Mouse (Mus musculus) lung, postnatal 14 days (tissue): ENCODE measurements around the gene Zfp91.

Experiments used
- DNase-seq: peaks from one replicate; pipeline ENCODE4 v3.0.0; 2021

Gene Zfp91

DNA sequence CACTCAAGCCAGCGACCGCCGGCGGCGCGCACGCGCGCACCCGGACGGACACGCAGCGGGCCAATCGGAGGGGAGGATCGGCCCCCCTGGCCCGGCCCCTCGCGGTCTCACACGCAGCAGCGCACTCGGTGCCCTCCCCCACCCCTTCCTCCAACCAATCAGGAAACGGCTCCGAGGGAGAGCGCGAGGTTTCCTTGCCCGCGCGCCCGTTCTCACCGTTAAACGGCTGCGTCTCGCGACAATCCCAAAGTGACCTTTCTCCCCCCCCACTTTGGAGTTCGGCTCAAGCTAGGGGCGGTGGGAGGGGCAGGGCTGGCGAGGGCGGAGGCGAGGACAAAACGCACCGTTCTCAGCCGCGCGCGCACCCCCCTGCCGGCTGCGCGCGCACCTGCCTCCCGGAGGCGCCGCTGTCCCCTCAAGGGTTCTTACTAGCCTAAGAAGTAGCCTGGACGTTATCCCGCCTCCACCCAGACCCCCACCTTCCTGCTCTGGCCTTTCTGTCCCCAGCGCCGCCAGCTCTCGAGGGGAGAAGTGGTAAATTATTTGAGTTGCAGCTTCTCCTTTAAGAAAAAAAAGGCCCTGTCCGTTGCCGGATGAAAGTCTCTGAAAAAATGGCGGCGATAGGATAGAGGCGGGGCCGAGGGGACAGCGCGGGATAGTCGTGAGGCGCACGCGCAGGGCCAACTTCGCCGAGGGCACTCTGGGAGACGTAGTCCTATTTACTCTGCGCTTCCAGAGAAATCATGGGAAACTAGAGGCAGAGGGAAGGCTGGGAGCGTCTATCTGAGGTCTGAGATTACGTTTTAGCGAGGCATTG, at the start of gene Zfp91, which contains the start of gene Lpxn:
Gene Zfp91 (minus strand): TSS at position 616 of the 817 bp plus-strand sequence.
Gene Lpxn (plus strand): TSS at position 683 of the 817 bp plus-strand sequence.
- DNase-seq: peak; percentile 96

- no peak for DNase-seq
Observed at GRCm38 (mm10) chr19:12838507-12838906, 42.6 kb upstream of the Zfp91 start.

GRCm38 (mm10) chr19:12833625-12834024, 37.7 kb upstream of the Zfp91 start:
- DNase-seq: no peak

DNA sequence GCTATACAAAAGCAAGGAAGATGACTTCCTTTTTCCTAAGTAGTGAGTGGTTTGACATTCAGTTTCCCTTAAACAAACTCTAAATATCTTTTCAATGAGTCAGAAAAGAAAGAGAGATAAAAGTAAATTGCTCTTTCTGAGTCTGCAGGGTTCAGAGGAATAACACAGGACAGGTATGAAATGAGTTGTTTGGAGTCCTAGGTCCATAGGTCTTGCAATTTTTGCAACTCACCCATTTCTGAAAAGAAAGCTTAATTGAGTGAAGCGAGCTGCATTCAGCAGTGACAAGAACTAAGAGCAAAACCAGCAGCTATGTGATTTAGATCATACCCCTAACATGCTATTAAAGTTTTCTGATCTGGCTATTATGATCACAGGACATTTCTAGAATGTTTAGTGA, 35.6 kb upstream of the Zfp91 start:
- no peak for DNase-seq

- no peak for DNase-seq
Observed at GRCm38 (mm10) chr19:12830823-12831430, 35.0 kb upstream of the Zfp91 start.

DNA sequence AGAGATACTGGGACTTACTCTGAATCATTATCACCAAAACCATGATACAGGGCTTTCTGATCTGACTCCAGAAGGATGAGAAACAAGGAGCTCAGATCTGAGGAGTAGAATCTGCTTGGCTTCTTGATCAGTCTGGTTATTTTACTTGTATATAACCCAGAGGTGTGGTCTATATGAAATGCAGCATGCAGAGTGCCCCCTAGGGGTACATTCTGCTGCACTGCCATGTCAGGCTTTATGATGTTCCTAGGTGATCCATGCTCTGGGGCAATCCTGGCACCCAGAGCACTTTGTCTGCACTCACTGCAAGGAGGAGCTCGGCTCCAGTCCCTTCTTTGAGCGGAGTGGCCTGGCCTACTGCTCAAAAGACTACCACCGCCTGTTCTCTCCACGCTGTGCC, 28.6 kb upstream of the Zfp91 start:
- peak; percentile 17 for DNase-seq

GRCm38 (mm10) chr19:12820383-12820782, 24.5 kb upstream of the Zfp91 start:
- peak; percentile 39 for DNase-seq

DNA sequence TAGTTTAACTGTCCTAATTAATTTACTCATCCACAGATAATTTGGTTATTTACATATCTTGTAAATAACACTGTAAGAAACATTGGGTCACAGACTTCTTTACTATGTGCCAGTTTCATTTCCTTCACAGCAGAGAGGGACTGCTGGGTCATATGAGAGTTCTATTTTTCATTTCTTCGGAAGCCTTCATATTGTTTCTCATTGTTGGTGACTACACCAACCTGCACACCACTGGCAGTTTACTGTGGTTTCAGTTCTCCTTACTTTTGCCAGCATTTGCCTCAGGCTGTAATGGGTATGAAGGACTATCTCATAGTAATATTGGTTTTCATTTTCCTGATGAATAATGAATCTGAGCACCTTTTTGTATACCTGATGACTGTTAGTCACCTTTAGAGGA, 22.6 kb upstream of the Zfp91 start:
- DNase-seq: no peak

GRCm38 (mm10) chr19:12813883-12814282, 18.0 kb upstream of the Zfp91 start:
- DNase-seq: no peak

- DNase-seq: no peak
Observed at GRCm38 (mm10) chr19:12812644-12813364, 16.9 kb upstream of the Zfp91 start.

- no peak for DNase-seq
Observed at GRCm38 (mm10) chr19:12806214-12806613, 10.3 kb upstream of the Zfp91 start.

GRCm38 (mm10) chr19:12805730-12806129, 9.8 kb upstream of the Zfp91 start:
- DNase-seq: no peak

DNA sequence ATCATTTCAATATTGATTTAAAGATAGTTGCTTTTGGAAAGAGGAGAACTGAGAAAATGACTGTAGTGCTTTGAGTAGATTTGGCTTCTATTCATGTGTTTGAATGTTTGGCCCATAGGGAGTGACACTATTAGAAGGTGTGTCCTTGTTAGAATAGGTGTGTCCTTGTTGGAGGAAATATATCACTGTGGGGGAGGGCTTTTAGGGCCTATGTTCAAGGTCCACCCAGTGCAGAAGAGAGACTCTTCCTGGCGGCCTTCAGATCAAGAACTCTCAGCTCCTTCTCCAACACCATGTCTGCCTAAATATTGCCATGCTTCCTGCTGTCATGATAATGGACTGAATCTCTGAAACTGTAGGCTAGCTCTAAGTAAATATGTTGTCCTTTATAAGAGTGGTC, 8.3 kb upstream of the Zfp91 start:
- no peak for DNase-seq

- DNase-seq: no peak
Observed at GRCm38 (mm10) chr19:12802830-12803229, 6.9 kb upstream of the Zfp91 start.

GRCm38 (mm10) chr19:12801046-12801445, 5.1 kb upstream of the Zfp91 start:
- no peak for DNase-seq

GRCm38 (mm10) chr19:12800621-12801020, 4.7 kb upstream of the Zfp91 start:
- DNase-seq: no peak

GRCm38 (mm10) chr19:12799081-12799480, 3.2 kb upstream of the Zfp91 start:
- DNase-seq: no peak

DNA sequence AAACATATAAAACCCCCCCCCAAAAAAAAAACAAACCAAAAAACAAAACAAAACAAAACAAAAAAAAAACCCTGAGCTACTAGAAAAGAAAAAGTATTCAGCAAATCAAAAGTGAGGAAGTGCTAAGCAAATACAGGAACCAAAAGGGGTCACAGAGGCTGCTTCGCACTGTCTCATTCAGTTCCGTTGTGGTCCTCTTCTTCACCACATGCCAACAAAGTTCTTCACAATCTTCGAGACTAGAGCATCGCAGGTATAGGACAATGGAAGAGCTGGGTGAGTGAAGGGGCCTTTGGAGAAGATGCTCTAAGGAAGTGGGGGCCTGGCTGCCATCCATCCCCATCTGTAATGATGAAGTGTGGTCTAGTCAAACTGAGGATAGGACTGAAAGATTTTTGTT, 2.5 kb upstream of the Zfp91 start:
- no peak for DNase-seq

GRCm38 (mm10) chr19:12797071-12797470, 1.1 kb upstream of the Zfp91 start:
- peak; percentile 21 for DNase-seq

DNA sequence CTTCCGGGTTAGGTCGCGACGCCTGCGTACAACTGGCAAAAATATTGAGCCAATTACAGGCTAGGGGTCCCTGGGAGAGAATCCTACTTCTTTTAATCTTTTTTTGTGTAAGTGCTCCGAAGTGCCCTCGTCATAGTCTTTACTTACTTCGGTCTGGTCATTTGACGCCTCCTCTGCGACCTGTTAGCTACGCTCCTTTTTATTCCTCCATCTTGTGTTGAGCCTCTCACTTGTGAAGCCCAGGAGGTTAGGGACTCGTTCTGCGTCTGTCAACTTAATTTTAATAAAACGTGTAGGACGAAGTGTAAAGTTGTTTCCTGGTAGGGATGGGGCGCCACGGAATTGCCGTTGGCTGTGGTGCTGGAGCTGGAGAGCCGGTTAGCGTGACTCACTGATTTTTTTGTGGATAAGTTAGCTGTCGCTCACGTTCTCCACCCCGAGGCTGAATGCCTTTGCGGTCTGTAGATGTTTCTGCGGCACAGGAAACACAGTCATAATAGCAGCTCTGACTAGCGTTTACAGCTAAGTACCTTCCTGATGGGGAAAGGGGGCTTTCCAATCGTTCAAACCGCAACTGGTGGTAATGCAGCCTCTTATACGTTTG, 504 bp upstream of the Zfp91 start:
- DNase-seq: peak; percentile 71

DNA sequence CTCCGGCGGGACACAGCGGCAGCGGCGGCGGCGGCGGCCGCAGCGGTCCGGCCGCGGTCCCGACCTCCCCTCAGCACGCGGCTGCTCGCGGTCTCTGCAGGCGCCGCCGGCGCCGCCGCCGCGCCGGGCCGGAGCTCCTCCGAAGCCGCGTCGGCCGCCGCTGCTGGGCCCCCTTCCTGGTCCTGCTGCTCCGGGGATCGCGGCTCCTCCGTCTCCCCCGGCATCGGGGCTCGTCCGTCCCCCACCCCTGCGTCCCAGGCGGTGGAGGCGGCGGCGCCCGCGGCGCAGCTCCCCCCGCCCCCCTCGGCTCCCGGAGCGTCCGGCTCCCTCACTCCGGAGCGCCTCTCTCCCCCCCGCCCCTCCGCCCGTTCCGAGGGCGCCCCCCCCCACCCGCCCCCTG, 816 bp downstream of the Zfp91 start:
- DNase-seq: no peak

DNA sequence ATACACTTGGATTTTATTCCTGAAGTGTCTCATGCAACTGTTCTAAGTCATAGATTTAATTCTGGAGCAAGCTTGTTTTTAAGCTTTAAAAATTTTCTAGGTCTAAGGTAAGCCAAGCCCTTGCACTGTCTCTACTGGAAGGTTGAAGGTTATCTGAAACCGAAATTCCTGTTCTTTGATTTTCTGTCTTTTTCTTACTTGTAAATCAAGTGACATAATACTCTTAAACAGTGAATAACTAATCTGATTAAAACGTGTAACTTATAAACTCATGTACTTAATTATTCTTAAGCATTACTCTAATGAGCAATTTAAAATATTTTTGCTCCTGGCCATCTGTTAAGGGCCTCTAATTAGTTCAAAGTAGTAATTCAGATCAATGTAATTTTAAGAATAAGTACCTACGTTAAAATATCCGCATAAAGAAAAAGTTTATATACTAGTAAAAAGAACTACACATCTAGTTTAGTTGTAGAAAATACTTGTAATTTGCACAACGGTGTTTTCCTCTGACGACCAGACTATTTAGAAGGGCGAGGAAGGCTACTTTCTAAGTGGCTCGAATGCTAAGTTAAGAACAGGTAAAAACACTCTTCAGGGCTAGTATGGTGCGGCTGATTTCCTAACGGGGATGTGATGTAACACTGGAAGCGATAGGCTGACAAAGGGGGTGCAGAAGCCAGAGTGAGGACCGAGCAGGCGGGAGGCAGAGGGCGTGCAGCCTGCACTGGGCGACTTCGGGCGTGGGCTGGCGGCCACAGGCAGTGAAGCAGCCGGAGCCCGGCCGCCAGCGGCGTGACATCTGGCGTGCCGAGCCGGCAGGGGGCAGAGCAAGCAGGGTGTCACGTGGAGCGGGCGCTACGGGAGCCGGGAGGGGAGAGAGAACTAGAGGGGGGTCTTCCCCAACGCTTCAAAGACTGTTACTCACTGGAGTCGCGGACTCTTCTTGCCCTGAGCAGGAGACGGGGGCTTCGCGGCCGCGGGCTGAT, 1.6 kb downstream of the Zfp91 start:
- DNase-seq: peak; percentile 95
